Mouse (Mus musculus) erythroid progenitor cell, adult 5-6 weeks (primary cell): ENCODE measurements around the gene Ptpa. TPM values are rescaled to one million over a fixed set of nuclear protein-coding genes. Genes with fewer than 3 reads are reported as not detected.

ENCODE experiments used
- ATAC-seq: replicated peaks from 2 replicates; pipeline ENCODE4 v1.8.0; 2016; ENCODE audit warnings: moderate number of reproducible peaks, mild to moderate bottlenecking, moderate TSS enrichment, inconsistent platforms; ENCODE audit not compliant: poor library complexity, low FRiP score, severe bottlenecking
- total RNA-seq, 2 experiments: library from RNA; stranded (forward) in 1 of 2; stranded (reverse) in 1 of 2; fragments of 150-400 nt in 1 of 2; fragments of 186-747, 209-891 nt in 1 of 2; gene quantifications; 2 replicates each; pipeline versions ENCODE4 v1.2.3 to v1.2.4; 2015 to 2017; ENCODE audit warnings: low replicate concordance in 2 of 2

Ptpa gene
- total RNA-seq, 2 experiments from 2014 or later = 103 to 118 TPM

GRCm38 (mm10) chr2:30453570-30453969 lies 37.7 kb downstream of the Ptpa start:
- no peak for ATAC-seq

DNA sequence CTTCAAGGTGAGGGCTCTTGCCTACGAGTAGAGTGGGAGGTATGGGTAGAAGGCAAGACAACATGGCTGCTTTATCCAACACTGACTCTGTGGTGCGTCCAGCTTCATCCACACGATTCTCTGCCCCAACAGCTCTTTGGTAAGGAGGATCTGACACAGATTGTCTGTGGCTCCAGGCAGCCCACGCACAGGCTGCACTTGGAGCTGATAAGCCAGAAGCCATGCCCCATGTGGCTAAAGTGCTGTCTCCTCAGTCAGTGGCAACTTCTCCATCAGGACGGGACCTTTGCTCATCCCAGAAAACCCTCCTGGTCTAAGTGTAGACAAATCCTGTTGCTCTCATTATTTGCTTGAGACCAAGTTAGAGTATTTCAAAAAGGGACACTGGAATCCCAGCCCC lies 38.7 kb downstream of the Ptpa start:
- ATAC-seq = no peak

GRCm38 (mm10) chr2:30456104-30456980 lies 40.5 kb downstream of the Ptpa start:
- ATAC-seq = no peak

GRCm38 (mm10) chr2:30458349-30458748 lies 42.5 kb downstream of the Ptpa start:
- ATAC-seq = no peak

GRCm38 (mm10) chr2:30459241-30459640 lies 43.4 kb downstream of the Ptpa start:
- ATAC-seq = no peak

DNA sequence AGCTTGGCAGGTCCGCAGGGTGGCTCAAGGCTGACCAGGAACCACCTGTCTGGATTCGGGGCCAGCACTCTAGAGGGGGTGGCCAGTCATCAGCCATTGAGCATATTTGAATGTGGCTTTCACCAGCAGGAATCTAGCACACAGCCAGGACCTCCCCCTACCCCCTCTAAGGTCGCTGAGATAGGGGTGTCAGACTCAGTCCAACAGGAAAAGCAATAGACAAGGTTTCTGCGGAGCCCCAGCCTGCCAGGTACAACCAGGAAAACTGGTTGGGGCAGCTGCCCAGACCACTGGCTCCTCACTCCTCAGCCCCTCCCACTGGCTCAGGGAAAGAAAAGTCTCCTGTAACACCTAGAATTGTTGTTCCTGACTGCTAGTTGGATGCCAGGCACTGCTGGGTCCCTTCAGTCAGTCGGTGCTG lies 47.5 kb downstream of the Ptpa start:
- ATAC-seq = no peak

GRCm38 (mm10) chr2:30463904-30464330 lies 48.1 kb downstream of the Ptpa start:
- peak; percentile 94 for ATAC-seq

- no peak for ATAC-seq
Measured at GRCm38 (mm10) chr2:30464411-30464810, 48.6 kb downstream of the Ptpa start.

DNA sequence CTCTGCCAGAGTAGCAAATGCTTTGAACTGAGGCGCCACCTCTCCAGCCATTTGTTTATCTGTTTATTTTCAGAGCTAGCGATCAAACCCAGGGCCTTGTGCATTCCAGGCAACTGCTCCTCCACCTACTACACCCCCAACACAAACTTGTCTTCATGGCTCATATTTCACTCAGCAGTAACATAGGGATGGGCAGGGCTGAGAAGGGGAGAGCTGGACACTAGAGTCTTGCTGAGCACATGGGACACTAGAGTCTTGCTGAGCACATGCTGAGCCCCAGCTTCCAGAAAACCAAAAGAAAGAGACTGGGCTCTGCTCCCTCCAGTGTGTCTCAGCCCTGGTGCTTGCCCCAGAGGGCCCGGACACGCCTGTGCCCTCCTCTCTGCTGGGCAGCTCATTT lies 50.9 kb downstream of the Ptpa start:
- ATAC-seq = no peak

DNA sequence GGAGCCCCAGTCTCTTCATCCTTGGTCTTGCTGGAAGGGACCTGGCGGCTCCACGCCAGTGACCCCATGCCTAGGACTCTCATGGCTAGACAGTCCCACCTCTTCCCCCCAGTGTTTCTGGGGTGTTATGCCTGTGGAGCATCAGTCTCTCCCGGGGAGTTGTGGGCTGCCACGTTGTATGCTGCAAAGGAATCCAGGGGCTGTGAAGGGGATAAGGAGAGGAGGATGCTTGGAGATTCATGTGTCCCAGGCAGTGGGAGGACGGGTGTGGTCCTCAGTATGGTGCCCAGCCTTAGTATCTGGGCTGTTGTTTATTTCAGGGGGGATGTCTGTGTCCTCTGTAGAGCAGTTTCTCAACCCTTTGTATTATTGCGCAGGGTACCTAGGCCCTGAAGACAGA lies 53.2 kb downstream of the Ptpa start:
- no peak for ATAC-seq

- ATAC-seq = no peak
Measured at GRCm38 (mm10) chr2:30469796-30470142, 53.9 kb downstream of the Ptpa start.

- no peak for ATAC-seq
Measured at GRCm38 (mm10) chr2:30470143-30470946, 54.5 kb downstream of the Ptpa start.

GRCm38 (mm10) chr2:30471051-30471450 lies 55.2 kb downstream of the Ptpa start:
- ATAC-seq = no peak

DNA sequence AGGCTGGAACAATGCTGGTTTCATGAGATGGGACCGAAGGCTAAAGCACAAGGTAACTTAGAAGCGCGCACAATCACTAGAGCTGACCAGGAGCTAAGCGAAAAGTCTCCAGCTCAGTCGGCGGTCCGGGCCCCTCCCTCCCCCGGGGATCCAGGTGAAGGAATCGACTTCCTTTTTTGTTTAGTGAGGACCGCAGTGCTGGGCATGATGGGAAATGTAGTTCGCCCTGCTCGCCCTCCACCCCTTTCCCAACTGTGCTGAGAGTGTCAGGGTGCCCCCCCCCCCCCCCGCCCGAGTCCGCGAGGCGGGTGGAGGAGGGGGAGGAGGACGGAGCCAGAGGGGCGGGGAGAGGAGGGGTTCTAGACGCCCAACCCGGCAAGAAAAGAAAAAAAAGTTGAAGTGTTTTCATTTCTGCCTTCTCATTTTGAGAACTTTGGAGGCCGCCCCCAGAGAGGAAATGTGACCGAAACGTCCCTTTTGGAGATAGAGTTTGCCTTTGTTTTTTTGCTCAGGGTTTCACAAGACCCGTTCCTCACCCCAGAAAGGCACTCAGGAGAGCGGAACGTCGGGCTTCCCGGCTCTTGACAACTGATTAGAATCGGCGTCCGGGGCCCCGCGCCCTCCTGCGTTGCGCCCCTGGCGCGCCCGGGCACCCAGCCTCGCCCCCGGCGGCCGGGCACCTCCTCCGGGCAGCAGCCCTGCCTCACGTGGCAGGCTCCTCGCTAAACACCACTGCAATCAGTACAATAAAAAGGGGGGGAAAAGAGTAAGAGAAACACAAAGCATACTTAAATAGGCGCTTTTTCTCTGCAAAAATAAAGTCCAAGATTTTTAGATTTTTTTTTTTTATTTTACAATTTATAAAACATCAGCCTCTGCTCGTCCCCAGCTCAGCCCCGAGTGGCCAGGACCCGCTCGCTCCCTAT lies 56.2 kb downstream of the Ptpa start:
- no peak for ATAC-seq

GRCm38 (mm10) chr2:30472731-30473351 lies 57.0 kb downstream of the Ptpa start:
- no peak for ATAC-seq

GRCm38 (mm10) chr2:30473431-30474031 lies 57.7 kb downstream of the Ptpa start:
- no peak for ATAC-seq

DNA sequence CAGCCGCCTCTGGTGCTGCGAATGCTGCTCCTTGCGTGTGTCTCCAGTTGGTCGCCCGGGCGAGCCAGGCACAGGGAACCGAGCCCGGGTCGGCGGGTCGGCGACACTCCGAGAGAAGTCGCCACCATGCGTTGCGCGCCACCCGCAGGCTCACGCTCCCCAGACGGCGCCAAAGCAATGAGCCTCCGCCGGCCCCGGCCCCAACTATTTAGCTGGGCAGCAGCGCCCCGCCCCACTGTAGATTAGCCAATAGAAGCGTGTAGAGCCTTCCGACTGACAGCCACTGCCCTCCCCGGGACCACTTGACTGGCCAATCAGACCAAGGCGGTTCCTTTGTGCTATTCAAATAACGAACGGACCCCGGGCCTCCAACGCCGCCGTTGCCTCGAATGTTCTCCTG lies 58.2 kb downstream of the Ptpa start, which contains the start of gene Ier5l:
TSS of gene Ier5l (minus strand) at position 181 of the 400 bp plus-strand sequence.
- no peak for ATAC-seq

- no peak for ATAC-seq
Measured at GRCm38 (mm10) chr2:30474776-30475175, 58.9 kb downstream of the Ptpa start.

DNA sequence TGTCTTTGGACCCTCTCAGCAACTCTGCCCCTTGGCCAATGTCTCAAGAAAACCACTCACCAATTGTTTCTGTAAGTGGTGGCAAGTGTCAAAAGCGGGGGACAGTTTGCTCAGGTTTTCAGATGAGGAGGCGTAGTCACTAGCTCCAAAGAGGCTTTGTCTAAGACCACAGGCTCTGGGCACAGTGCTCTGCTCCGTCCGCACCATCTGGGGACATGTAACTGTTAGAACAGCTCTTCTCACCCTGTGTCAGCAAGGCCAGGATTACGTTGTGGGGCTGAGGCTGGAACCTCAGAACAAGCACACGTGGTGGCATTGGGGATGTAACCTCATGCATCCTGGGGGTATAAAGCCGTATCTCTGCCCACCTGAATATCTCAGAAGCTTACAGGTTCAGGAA lies 59.6 kb downstream of the Ptpa start:
- no peak for ATAC-seq
